Mouse (Mus musculus) midbrain, embryonic 10.5 days (tissue): ENCODE results near the gene Macrod2. TPM values are rescaled to one million over a fixed set of nuclear protein-coding genes. Genes with fewer than 3 reads are reported as not detected.
A peak's percentile ranks its signal among the peaks of the same experiment; 100 is the strongest.

Source experiments
- DNase-seq: peaks from one replicate; pipeline ENCODE4 v3.0.0-alpha.2; 2017; ENCODE audit warnings: low spot score
- H3K27ac ChIP-seq: fragments of 300-500 bp; sonication (generic); replicated peaks from 2 replicates; pipeline ENCODE4 v1.5.1; 2016; ENCODE audit warnings: mild to moderate bottlenecking
- H3K27me3 ChIP-seq: fragments of 300-500 bp; sonication (generic); 2 replicates; pipeline ENCODE4 v1.6.1; 2016; ENCODE audit warnings: low read depth, mild to moderate bottlenecking; ENCODE audit not compliant: poor library complexity, severe bottlenecking
- H3K36me3 ChIP-seq: fragments of 300-500 bp; sonication (generic); 2 replicates; pipeline ENCODE4 v1.6.1; 2016; ENCODE audit warnings: mild to moderate bottlenecking, moderate library complexity
- H3K4me1 ChIP-seq: fragments of 300-500 bp; sonication (generic); 2 replicates; pipeline ENCODE4 v1.6.1; 2016
- H3K4me3 ChIP-seq: fragments of 300-500 bp; sonication (generic); 2 replicates; pipeline ENCODE4 v1.5.1; 2016; ENCODE audit warnings: mild to moderate bottlenecking, moderate library complexity
- H3K9me3 ChIP-seq: fragments of 300-500 bp; sonication (generic); replicated peaks from 2 replicates; pipeline ENCODE4 v1.6.1; 2016; ENCODE audit warnings: mild to moderate bottlenecking
- WGBS: fragments of 180-500 bp; shearing (Covaris S2); methylation state at CpG from one replicate; pipeline ENCODE4 v1.1.7; 2016; 5-methylcytosine and 5-hydroxymethylcytosine counted together
- polyA plus RNA-seq: library from polyadenylated mRNA; unstranded; fragments of >200 nt; fragmentation: Nextera tagmentation; extraction: Ambion mirVana; gene quantifications from 2 replicates; pipeline ENCODE4 v1.2.1, GENCODE M21; 2016

The Macrod2 gene
- polyA plus RNA-seq, 1 experiment from 2014 or later: 39.4 TPM

DNA sequence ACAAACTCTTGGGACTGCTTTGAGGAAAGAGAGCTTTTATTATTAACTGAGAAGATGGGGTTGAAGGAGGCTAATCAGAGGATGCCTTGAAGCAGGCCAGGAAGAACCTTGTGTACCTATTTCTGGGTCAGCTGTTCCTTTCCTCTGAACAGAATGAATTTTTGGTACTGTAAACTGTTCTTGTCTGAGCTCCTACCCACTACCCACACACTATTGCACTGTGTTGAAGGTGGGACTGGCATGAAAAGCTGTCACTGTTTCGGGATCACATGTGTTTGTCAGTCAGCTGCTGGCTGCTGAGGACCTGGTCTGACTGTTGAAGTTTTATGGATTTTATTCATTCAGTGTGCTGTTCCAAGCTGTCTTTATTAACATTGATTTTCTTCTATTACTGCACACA, 1862.4 kb downstream of the Macrod2 start:
- no peak overlapping the region for H3K4me3 ChIP-seq
- peaks cover 17% of the 10 kb centered on the region for H3K4me1 ChIP-seq
- H3K36me3 ChIP-seq: no peaks in the 10 kb centered on the region
- no peak overlapping the region for H3K27ac ChIP-seq
- no peaks in the 10 kb centered on the region for H3K9me3 ChIP-seq
- no peak for DNase-seq
- 100% methylated on average over 1 of the region's 1 CpGs for WGBS
- peaks cover 11% of the 10 kb centered on the region for H3K27me3 ChIP-seq

DNA sequence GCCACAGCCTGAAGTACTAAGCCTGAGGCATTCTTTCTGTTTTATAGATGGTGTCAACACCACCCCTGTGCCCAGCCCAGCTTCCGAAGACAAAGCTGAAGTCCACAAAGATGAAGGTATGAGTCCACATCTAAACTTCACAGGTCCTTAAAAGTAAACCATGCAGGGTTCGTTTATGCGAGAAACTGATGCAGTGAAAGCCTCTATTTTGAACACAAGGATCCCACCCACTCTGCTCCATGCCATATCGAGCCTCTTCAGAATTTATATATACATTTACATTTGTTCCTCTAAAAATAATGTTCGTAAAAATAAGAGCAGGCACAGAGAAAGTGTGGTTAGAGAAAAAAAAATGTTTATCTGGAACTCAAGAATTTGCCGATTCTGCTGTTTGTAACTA, 1865.9 kb downstream of the Macrod2 start:
- Histone ChIP-seq H3K27ac (no peak overlapping the region), H3K4me1 (peaks cover 4% of the 10 kb centered on the region), H3K27me3 (no peaks in the 10 kb centered on the region), H3K9me3 (no peaks in the 10 kb centered on the region), H3K36me3 (no peaks in the 10 kb centered on the region), H3K4me3 (no peak overlapping the region)
- no peak for DNase-seq
- 91% methylated on average over 6 of the region's 6 CpGs for WGBS

DNA sequence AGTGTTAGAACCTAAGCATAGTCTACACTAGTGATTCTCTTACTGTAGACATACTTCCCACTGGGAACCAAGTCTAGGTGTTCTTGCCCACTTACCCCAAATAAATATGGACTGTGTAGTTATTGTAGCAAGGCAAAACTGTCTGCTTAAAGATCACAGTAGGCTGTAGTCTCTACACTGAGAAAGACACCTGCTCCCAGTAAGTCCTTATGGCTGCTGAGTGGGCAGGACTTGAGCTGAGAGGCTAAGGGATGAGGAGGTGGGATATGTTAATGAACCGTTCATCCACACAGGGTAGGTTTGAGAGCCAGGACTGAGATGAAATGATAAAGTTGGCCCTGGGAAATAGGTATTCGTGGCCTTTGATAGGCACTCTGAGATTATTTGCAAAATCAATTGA, 1869.6 kb downstream of the Macrod2 start:
- WGBS: 86% methylated on average over 2 of the region's 2 CpGs
- no peaks in the 10 kb centered on the region for H3K36me3 ChIP-seq
- H3K4me1 ChIP-seq: peaks cover 4% of the 10 kb centered on the region
- H3K27ac ChIP-seq: no peak overlapping the region
- no peak overlapping the region for H3K4me3 ChIP-seq
- DNase-seq: no peak
- no peaks in the 10 kb centered on the region for H3K27me3 ChIP-seq
- H3K9me3 ChIP-seq: no peaks in the 10 kb centered on the region

DNA sequence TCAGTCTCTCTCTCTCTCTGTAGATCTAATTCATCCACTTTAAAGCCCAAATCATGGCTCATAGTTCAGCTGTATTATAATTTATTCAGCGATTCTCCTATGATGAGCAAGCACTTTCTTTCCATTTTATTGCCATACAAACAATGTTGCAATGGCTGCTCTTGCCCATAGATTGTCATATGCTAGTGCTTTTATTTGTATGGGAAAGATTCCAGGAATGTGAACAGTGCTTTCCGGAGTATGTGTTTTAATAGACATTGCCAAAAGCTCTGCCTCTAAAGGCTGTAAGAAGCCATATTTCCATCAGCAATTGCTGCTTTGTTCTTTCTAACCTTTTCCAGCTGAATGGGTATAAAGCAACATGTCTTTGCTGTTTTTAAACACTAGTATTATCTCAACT, 1872.7 kb downstream of the Macrod2 start:
- Histone ChIP-seq H3K27ac (no peak overlapping the region), H3K4me3 (no peak overlapping the region), H3K4me1 (no peaks in the 10 kb centered on the region), H3K27me3 (no peaks in the 10 kb centered on the region), H3K9me3 (no peaks in the 10 kb centered on the region), H3K36me3 (no peaks in the 10 kb centered on the region)
- WGBS: 90% methylated on average over 2 of the region's 2 CpGs
- no peak for DNase-seq

DNA sequence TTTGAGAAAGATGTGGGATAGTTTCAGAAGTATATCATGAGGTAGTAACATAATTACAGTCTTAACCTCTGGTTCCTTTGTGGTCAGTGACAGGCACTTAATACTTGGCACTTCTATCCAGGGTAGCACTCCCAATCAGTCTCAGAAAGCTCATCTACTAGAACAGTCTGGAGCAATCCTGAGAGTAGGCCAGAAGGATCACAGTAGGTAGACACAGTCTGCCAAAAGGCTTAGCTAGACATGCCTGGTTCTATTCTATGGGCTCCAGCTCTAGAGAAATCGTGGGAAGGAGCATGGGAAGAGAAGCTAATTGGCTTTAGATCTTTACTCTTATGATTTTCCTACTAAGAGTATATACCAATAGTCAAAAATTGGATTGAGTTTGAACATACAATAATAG, 1891.7 kb downstream of the Macrod2 start:
- Histone ChIP-seq H3K4me1 (no peaks in the 10 kb centered on the region), H3K9me3 (no peaks in the 10 kb centered on the region), H3K4me3 (no peak overlapping the region), H3K27me3 (no peaks in the 10 kb centered on the region), H3K36me3 (no peaks in the 10 kb centered on the region), H3K27ac (no peak overlapping the region)
- no peak for DNase-seq
- 79% methylated on average over 1 of the region's 1 CpGs for WGBS

DNA sequence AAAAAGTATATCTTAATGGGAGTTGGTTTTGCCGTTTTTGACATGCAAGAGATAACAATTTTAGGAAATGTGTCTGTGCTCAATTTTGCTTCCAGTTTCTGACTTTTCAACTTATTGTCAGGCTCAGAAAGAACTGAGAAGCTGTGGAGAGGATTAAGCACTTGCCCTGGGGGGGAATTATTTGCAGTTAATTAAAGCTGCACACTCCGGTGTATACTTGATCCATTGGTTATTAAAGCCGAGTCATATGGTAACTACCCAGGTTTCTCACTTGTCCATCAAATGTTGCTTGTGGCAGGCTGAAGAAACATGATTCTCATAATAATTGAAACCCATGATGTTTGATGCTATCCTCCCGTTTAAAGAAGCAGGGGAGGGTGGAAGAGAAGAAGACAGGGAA, 1899.7 kb downstream of the Macrod2 start:
- DNase-seq: no peak
- H3K4me3 ChIP-seq: no peak overlapping the region
- WGBS: 70% methylated on average over 4 of the region's 4 CpGs

DNA sequence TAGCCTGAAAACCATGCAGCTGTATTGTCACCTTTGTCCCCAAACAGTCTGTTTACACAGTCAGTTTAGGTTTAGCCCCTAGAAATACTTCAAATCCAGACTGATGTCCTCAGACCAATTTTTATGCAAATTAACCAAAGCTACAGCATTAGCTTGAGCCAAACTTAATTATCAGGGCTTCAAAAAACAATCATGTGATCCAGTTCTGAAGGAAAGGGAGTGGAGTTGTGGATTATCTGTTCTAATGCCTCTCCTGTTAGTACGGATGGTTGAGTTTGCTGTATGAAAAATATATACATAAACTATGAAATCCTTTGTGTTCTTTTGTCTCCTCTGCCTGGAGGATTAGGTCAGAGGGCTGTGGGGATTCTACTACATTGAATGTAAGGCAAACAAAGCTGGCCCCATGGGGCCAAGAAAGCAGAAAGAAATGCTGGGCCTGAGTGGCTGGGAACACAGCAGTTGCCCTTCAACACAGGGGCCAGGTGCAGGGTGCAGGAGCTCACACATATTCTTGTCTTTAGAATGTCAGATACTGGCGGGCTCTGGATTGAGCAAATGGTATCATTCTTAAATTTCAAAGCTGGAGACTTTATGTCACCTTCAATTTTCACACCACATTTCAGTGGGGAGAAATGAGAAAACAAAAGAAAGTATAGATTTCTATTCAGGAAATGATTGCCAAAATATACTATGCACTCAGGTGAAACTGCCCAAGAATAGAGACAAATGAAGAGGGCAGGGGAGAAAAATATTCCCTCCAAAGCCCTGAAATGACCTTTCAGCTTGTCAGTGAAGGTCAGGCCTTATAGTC, 1908.2 kb downstream of the Macrod2 start:
- H3K4me3 ChIP-seq: no peak overlapping the region
- peaks cover 5% of the 10 kb centered on the region; the same call in 1 of the 2 replicates for H3K36me3 ChIP-seq
- DNase-seq: peak; percentile 75
- peak overlapping the region; percentile 86 for H3K27ac ChIP-seq
- H3K27me3 ChIP-seq: no peaks in the 10 kb centered on the region
- 0% methylated on average over 2 of the region's 2 CpGs for WGBS
- H3K4me1 ChIP-seq: peaks cover 24% of the 10 kb centered on the region
- H3K9me3 ChIP-seq: peaks cover 11% of the 10 kb centered on the region

More for the DNA sequence above, 1899.7 kb downstream of the Macrod2 start:
- Histone ChIP-seq H3K9me3 (no peaks in the 10 kb centered on the region), H3K4me1 (0 out of 2 replicates have a peak, but pooled peaks cover 2% of the 10 kb centered on the region), H3K27ac (no peak overlapping the region; the same call in 1 of the 2 replicates), H3K27me3 (no peaks in the 10 kb centered on the region), H3K36me3 (no peaks in the 10 kb centered on the region)

DNA sequence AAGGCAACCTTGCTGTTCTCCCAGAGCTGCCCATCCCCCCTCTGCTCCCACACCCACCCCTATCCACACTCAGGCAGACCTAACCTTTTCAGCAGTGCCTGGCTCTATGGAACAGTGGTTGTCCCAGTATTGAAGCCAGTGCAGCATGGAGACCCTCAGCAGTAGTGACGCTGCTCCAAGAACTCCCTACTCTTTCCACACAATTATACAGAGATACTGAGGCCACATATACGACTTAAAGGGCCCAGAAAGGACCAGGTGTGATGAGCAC, 1908.7 kb downstream of the Macrod2 start:
- Histone ChIP-seq H3K4me1 (peaks cover 24% of the 10 kb centered on the region), H3K36me3 (peaks cover 5% of the 10 kb centered on the region; the same call in 1 of the 2 replicates), H3K27ac (peak overlapping the region; percentile 86), H3K9me3 (peaks cover 11% of the 10 kb centered on the region), H3K27me3 (no peaks in the 10 kb centered on the region), H3K4me3 (no peak overlapping the region)
- peak; percentile 68 for DNase-seq
- 46% methylated on average over 2 of the region's 2 CpGs for WGBS

DNA sequence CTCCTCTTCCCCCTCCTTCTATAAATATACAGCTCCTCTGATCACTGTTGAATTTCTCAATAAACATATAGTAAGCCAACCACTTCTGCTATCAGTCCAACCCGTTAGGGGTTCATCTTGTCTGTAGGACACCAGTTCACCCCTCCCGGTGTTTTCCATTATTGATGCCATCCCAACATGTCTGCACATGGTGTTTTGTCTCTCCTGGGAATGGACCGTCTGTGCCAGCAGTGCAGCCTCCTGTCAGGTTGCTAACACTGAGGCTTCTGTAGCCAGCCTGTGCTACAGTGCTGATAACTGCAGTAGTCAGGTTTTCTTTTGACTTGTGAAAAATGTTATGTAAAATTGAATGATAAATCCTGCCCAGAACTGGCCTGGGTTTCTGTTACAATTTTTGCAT, 1928.0 kb downstream of the Macrod2 start:
- 86% methylated on average over 3 of the region's 3 CpGs for WGBS

DNA sequence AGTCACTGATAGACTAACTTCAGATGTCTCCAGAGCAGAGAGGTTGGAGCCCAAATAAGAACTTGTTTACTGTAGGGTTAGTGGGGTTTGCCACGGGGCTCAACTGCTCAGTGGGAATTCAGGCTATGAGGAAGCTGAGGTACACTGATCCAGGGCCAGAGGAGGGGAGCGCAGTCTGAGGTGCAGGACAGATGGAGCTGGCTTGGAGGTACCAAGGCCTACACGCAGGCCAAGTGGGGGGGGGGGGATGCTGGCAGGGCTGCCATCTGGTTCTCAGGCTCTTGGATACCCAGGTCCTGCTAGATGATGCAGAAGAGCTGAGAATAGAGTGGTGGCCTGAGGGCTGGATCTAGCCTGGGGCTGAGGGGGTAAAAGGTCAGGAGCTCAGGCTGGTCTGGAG, 1931.6 kb downstream of the Macrod2 start:
- H3K9me3 ChIP-seq: no peaks in the 10 kb centered on the region
- 81% methylated on average over 3 of the region's 3 CpGs for WGBS
- no peak overlapping the region for H3K27ac ChIP-seq
- H3K4me1 ChIP-seq: no peaks in the 10 kb centered on the region
- H3K27me3 ChIP-seq: peaks cover 4% of the 10 kb centered on the region; the same call in 1 of the 2 replicates
- DNase-seq: no peak
- no peaks in the 10 kb centered on the region for H3K36me3 ChIP-seq
- no peak overlapping the region for H3K4me3 ChIP-seq

More for the DNA sequence above, 1928.0 kb downstream of the Macrod2 start:
- H3K4me3 ChIP-seq: no peak overlapping the region
- H3K27me3 ChIP-seq: no peaks in the 10 kb centered on the region
- no peak overlapping the region for H3K27ac ChIP-seq
- no peaks in the 10 kb centered on the region for H3K4me1 ChIP-seq
- no peaks in the 10 kb centered on the region for H3K36me3 ChIP-seq
- no peak for DNase-seq
- H3K9me3 ChIP-seq: no peaks in the 10 kb centered on the region

DNA sequence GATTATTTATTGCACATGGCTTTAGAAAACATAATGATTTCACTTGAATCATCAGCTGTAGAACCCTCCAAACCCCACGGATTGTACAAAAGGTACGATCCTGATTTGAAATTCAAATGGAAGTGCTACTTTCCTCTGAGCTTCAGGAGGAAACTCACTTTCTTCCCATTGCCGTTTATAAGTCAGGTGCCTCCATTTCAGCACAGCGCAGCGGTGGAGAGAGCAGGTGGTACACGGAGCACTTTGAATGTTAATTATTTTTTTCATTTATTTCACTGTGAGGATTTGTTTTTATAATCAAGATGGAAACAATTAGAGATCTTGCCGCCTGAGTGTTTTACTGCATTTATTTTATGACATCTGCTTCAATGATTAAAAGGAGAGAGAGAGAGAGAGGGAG, 1934.7 kb downstream of the Macrod2 start:
- DNase-seq: no peak
- Histone ChIP-seq H3K4me3 (no peak overlapping the region), H3K9me3 (no peaks in the 10 kb centered on the region), H3K27me3 (peaks cover 12% of the 10 kb centered on the region; the same call in 1 of the 2 replicates), H3K4me1 (peaks cover 14% of the 10 kb centered on the region), H3K36me3 (no peaks in the 10 kb centered on the region), H3K27ac (no peak overlapping the region)
- 78% methylated on average over 7 of the region's 7 CpGs for WGBS

DNA sequence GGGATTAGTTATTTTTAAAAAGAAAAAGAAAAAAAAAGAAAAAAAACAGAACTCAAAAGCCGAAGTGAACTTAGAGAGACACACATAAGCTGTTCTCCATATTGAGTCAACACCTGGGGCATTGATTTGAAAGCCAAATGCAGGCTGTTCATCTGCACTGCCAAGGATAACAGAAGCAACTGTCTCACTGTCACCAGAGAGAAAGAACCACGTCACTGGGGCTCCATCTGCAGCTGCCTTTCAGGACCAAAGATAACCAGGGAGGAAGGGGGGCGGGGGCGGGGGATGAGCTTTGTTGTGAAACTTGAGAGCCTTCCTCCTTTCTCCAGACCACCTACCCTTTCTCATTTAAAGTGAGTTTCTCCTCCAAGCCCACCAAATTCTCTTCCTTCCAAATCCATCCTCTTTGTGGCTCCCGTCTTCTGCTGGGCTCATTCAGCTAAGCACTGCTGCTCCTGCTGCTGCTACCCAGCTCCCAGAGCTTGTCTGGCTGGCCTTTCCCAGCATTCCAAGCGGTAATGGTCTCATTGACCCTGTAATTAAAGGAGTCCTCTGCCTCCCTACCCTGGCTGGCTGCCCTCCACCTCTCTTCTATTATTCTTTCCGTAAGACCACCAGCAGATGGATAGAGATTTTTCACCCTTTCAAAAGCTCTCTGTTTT, 1939.5 kb downstream of the Macrod2 start:
- peak; percentile 81 for DNase-seq
- WGBS: 3% methylated on average over 7 of the region's 7 CpGs
- peaks cover 35% of the 10 kb centered on the region for H3K4me1 ChIP-seq
- H3K4me3 ChIP-seq: peak overlapping the region; percentile 26
- H3K9me3 ChIP-seq: no peaks in the 10 kb centered on the region
- no peaks in the 10 kb centered on the region for H3K36me3 ChIP-seq
- H3K27me3 ChIP-seq: peaks cover 47% of the 10 kb centered on the region
- H3K27ac ChIP-seq: peak overlapping the region; percentile 88
